Mouse (Mus musculus): ENCODE data around the gene Dusp16. TPM values are rescaled to one million over a fixed set of nuclear protein-coding genes. Genes with fewer than 3 reads are reported as not detected.

The Dusp16 gene
- polyA plus RNA-seq, 1 experiment from 2014 or later, result 3.7 TPM

DNA sequence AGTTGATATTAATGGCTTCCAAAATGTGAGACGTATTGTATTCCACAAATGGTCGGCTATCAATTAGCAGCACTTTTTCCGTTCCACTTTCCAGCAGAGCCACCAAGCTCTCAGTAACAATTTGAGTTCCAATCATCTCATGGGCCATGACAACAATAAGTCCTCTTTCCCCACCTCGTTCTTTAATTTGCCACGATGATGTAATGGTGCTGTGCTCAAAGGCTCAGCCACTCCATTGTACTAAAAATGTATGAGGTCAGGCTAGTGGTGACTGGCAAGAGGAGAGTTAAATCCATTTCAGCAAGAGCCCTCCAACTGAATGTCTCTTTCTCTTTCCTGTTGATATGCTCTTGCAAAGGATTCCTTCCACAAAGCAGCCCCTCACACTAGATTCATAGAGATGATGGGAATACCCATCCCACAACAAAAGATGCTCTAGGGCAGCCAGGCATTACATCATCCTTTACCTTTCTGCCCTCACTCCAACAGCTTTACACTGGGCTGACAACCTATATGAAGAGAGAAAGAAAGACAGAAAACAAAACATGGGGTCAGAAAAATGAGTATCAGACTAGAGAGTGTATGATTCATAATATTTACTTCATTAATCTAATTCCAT, 31.4 kb downstream of the Dusp16 start:
- H3K9ac ChIP-seq, result no peak overlapping the region
- no peak overlapping the region for H3K4me2 ChIP-seq
- H3K36me3 ChIP-seq, result peaks cover 4% of the 10 kb centered on the region; the same call in 1 of the 2 replicates
- DNase-seq (no peak), ATAC-seq (ENCODE audit: low read depth) (no peak)
- H3K4me3 ChIP-seq (replicated peaks), result no peak overlapping the region
- 84% methylated on average over 5 of the region's 5 CpGs for WGBS (ENCODE audit: insufficient replicate concordance)
- H3K27me3 ChIP-seq, result no peaks in the 10 kb centered on the region
- no peak overlapping the region for H3K27ac ChIP-seq
- no peaks in the 10 kb centered on the region for H3K9me3 ChIP-seq (replicated peaks)
- H3K4me1 ChIP-seq (replicated peaks), result peaks cover 8% of the 10 kb centered on the region

DNA sequence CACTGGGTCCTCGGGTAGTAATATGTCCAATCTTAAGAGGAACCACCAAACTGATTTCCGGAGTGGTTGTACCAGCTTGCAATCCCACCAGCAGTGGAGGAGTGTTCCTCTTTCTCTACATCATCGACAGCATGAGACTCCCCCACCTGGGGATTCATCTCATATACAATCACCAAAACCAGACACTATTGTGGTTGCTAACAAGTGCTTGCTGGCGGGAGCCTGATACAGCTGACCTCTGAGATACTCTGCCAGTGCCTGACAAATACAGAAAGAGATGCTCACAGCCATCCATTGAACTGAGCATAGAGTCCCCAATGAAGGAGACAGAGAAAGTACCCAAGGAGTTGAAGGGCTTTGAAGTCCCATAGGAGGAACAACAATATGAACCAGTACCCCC, 36.4 kb downstream of the Dusp16 start:
- H3K27me3 ChIP-seq, result no peaks in the 10 kb centered on the region
- no peak overlapping the region for H3K27ac ChIP-seq
- ATAC-seq (ENCODE audit: low read depth), result no peak
- no peak overlapping the region for H3K9ac ChIP-seq
- H3K4me2 ChIP-seq, result no peak overlapping the region
- no peak overlapping the region for H3K4me3 ChIP-seq (replicated peaks)
- no peaks in the 10 kb centered on the region for H3K9me3 ChIP-seq (replicated peaks)
- peaks cover 13% of the 10 kb centered on the region for H3K4me1 ChIP-seq (replicated peaks)
- 35% methylated on average over 4 of the region's 4 CpGs for WGBS (ENCODE audit: insufficient replicate concordance)
- DNase-seq, result no peak
- H3K36me3 ChIP-seq, result peaks cover 8% of the 10 kb centered on the region

DNA sequence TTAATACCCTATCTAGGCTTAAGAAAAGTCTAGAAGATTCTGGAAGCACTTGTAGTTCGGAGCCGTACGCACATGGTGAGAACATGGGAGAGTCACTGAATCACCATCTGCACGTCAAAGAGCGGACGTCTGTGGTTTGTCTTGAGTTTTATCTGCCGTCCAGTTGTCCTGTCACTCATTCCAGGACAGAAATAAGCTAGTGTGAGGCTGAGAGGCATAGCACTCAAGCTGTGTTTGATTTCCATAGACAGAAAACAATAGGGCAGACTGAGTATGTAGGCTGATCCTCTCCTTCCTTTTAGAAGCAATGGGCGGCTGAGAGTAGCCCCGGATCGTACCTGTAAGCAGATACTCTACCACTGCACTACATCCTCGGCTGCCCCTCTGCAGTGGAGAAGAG, 38.6 kb downstream of the Dusp16 start:
- WGBS (ENCODE audit: insufficient replicate concordance), result 57% methylated on average over 11 of the region's 11 CpGs
- H3K27ac ChIP-seq, result no peak overlapping the region; the same call in 1 of the 2 replicates
- ATAC-seq (ENCODE audit: low read depth), result peak; percentile 22

DNA sequence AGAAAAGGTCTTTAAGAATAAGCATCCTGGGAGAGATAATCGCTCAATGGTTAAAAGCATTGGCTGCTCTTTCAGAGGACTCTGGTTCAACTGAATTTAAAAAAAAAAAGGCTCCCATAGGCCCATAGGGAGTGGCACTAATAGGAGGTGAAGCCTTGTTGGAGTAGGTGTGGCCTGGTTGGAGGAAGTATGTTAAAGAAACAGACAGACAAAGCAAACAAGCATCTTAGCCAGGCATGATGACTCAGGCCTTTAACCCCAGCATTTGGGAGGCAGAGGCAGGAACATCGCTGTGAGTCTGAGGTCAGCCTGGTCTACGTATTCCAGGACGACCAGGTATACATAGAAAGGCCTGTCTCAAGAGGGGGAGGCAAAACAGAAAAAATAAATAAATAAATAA, 39.0 kb downstream of the Dusp16 start:
- DNase-seq, result peak; percentile 22
- ATAC-seq (ENCODE audit: low read depth), result peak; percentile 82
- WGBS (ENCODE audit: insufficient replicate concordance), result 71% methylated on average over 4 of the region's 4 CpGs
- Histone ChIP-seq H3K27ac (no peak overlapping the region), H3K27me3 (no peaks in the 10 kb centered on the region), H3K4me2 (no peak overlapping the region), H3K4me3 (replicated peaks) (no peak overlapping the region), H3K9ac (no peak overlapping the region), H3K36me3 (peaks cover 5% of the 10 kb centered on the region), H3K4me1 (replicated peaks) (peaks cover 13% of the 10 kb centered on the region), H3K9me3 (replicated peaks) (no peaks in the 10 kb centered on the region)

More for the DNA sequence above, 38.6 kb downstream of the Dusp16 start:
- Histone ChIP-seq H3K27me3 (no peaks in the 10 kb centered on the region), H3K4me3 (replicated peaks) (no peak overlapping the region), H3K4me1 (replicated peaks) (peaks cover 13% of the 10 kb centered on the region), H3K4me2 (no peak overlapping the region), H3K9ac (no peak overlapping the region), H3K9me3 (replicated peaks) (no peaks in the 10 kb centered on the region), H3K36me3 (peaks cover 8% of the 10 kb centered on the region)
- no peak for DNase-seq

DNA sequence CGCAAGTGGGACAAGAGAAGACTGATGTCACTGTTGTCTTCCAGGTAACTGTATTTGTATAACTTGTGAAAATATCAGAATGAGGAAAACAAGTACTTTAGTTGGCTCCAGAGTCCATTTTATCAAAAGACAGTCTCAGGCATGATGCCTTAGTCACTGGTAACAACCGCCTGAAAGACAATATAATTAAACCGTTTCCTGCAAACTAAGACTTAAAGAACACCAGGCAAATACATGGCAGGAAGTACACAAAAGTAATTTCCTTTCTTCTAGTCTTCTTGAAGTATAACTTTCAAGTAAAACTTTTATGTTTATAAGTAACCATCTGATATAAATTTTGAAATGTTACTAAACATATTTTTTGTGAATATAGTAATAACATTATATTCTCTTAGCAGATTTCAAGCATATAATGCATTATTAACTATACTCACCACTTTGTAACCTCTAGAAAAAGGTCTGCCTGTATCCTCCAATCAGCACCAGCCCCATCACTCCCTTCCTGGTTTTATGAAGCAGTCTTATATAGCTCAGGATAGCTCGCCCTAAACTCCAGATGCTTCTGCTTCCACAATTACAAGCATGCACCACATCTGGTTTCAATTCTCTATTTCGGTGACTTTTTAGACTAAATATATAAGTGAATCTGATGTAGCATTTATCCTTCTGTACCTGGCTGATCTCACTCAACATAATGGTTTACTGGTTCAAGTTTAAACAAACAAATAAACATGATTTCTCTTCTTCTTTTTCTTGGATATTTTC, 40.4 kb downstream of the Dusp16 start:
- Histone ChIP-seq H3K4me2 (no peak overlapping the region), H3K9me3 (replicated peaks) (no peaks in the 10 kb centered on the region), H3K4me3 (replicated peaks) (no peak overlapping the region), H3K27me3 (no peaks in the 10 kb centered on the region), H3K36me3 (peaks cover 4% of the 10 kb centered on the region; the same call in 1 of the 2 replicates), H3K4me1 (replicated peaks) (peaks cover 13% of the 10 kb centered on the region), H3K9ac (no peak overlapping the region), H3K27ac (no peak overlapping the region)
- WGBS (ENCODE audit: insufficient replicate concordance), result 73% methylated on average over 5 of the region's 5 CpGs
- DNase-seq (no peak), ATAC-seq (ENCODE audit: low read depth) (no peak)

DNA sequence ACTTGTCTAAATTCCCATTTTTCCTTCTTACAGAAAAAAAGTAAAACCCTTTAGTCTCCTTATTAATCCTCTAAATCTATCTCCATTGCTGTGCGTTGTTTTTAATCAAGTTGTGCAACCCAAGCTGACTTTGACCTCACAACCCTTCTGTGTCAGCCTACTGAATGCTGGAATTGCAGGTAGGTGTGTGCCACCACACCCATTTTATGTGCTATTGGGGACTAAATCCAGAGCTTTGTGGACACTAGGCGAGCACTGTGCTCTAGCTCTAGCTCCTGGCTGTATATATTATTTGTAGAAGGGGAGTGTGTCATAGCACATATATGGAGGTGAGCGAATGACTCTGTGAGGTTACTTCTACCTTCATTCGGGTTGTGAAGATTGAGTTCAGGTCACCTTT, 41.3 kb downstream of the Dusp16 start:
- H3K4me2 ChIP-seq, result no peak overlapping the region
- no peak for DNase-seq
- peaks cover 4% of the 10 kb centered on the region; the same call in 1 of the 2 replicates for H3K36me3 ChIP-seq
- 83% methylated on average over 4 of the region's 4 CpGs for WGBS (ENCODE audit: insufficient replicate concordance)
- no peak for ATAC-seq (ENCODE audit: low read depth)
- no peaks in the 10 kb centered on the region for H3K27me3 ChIP-seq
- H3K4me1 ChIP-seq (replicated peaks), result peaks cover 12% of the 10 kb centered on the region
- no peaks in the 10 kb centered on the region for H3K9me3 ChIP-seq (replicated peaks)
- H3K4me3 ChIP-seq (replicated peaks), result no peak overlapping the region
- H3K9ac ChIP-seq, result no peak overlapping the region
- H3K27ac ChIP-seq, result no peak overlapping the region

DNA sequence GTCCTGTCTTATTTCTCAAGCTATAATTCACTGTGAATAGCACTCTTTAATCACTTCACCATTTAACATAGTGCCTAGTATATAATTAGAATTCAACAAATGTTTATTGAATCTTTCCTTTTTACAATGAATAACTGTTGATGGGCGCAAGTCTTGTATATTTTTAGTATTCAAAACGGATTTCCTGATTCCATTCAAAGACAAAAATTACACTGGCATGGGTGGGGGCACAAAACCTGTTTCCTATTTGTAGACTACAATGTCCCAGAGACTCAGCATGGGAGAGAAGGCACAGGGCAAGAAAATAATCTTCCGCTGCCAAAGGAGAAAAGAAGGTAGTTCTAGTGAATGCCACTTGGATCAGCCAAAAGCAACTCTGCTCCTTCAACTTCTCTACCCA, 44.3 kb downstream of the Dusp16 start:
- ATAC-seq (ENCODE audit: low read depth) (no peak), DNase-seq (no peak)
- Histone ChIP-seq H3K4me1 (replicated peaks) (peaks cover 3% of the 10 kb centered on the region; the same call in 1 of the 2 replicates), H3K4me3 (replicated peaks) (no peak overlapping the region), H3K27ac (no peak overlapping the region), H3K36me3 (no peaks in the 10 kb centered on the region), H3K9me3 (replicated peaks) (no peaks in the 10 kb centered on the region), H3K4me2 (no peak overlapping the region), H3K9ac (no peak overlapping the region), H3K27me3 (no peaks in the 10 kb centered on the region)
- WGBS (ENCODE audit: insufficient replicate concordance), result 78% methylated on average over 3 of the region's 3 CpGs

DNA sequence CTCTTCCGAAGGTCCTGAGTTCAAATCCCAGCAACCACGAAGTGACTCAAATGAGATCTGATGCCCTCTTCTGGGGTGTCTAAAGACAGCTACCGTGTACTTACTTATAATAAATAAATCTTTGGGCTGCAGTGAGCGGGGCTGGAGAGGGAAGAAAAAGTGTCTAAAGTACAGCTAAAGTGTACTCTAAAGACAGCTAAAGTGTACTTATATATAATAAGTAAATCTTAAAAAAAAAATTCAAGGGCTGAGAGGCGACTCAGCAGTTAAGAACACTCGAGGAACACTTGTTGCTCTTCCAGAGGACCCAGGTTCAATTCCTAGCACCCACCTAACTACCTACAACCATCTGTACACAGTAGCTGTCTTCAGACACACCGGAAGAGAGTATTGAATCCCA, 46.5 kb downstream of the Dusp16 start:
- DNase-seq (no peak), ATAC-seq (ENCODE audit: low read depth) (no peak)
- Histone ChIP-seq H3K4me3 (replicated peaks) (no peak overlapping the region), H3K4me1 (replicated peaks) (peaks cover 3% of the 10 kb centered on the region; the same call in 1 of the 2 replicates), H3K36me3 (no peaks in the 10 kb centered on the region), H3K4me2 (no peak overlapping the region), H3K9me3 (replicated peaks) (no peaks in the 10 kb centered on the region), H3K27me3 (no peaks in the 10 kb centered on the region), H3K9ac (no peak overlapping the region), H3K27ac (no peak overlapping the region)
- WGBS (ENCODE audit: insufficient replicate concordance), result 78% methylated on average over 7 of the region's 7 CpGs

DNA sequence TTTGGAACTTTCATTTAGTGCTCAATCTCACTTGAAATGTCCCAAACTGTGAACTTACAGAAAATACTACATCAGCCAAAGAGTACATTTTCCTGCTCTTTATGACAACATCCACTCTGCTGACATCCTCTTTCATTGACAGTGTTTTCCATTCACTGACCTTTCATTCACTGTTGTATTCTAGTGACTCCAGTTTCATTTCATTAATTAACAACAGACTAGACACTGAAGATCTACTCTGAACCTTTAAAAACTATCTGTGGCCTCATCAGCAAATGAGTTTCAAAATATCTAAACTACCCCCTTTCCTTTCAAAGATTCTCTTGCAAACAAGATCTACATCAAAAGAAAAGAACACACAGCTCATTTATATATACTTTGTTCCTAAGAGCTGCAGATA, 48.9 kb downstream of the Dusp16 start:
- Histone ChIP-seq H3K9ac (no peak overlapping the region), H3K36me3 (peaks cover 9% of the 10 kb centered on the region), H3K4me1 (replicated peaks) (peaks cover 3% of the 10 kb centered on the region; the same call in 1 of the 2 replicates), H3K27me3 (no peaks in the 10 kb centered on the region), H3K27ac (no peak overlapping the region), H3K9me3 (replicated peaks) (no peaks in the 10 kb centered on the region), H3K4me2 (no peak overlapping the region), H3K4me3 (replicated peaks) (no peak overlapping the region)
- ATAC-seq (ENCODE audit: low read depth), result no peak
- DNase-seq, result no peak

DNA sequence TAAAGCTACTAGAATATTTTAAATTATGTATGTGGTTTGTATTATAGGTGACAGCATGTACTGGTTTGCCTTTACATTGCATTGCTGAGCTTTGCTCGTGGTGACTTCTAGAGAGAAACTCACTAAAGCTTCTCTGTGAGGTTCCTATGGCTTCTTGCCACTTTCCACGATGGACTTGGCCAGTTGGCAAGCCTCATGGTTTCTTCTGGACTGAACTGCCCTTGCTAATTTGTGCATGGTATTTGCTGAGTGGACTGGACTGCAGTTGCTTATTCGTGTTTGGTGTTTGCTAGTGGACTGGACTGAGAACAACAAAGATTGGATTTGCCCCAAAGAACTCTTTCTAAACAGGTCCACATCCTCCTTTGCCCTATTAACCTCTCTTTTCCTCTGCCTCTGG, 55.6 kb downstream of the Dusp16 start:
- H3K4me3 ChIP-seq (replicated peaks), result no peak overlapping the region
- DNase-seq (no peak), ATAC-seq (ENCODE audit: low read depth) (no peak)
- 79% methylated on average over 3 of the region's 3 CpGs for WGBS (ENCODE audit: insufficient replicate concordance)
- no peak overlapping the region for H3K9ac ChIP-seq
- peaks cover 13% of the 10 kb centered on the region; the same call in 1 of the 2 replicates for H3K4me1 ChIP-seq (replicated peaks)
- H3K27me3 ChIP-seq, result no peaks in the 10 kb centered on the region
- H3K9me3 ChIP-seq (replicated peaks), result no peaks in the 10 kb centered on the region
- H3K4me2 ChIP-seq, result no peak overlapping the region
- peaks cover 21% of the 10 kb centered on the region for H3K36me3 ChIP-seq
- H3K27ac ChIP-seq, result no peak overlapping the region

DNA sequence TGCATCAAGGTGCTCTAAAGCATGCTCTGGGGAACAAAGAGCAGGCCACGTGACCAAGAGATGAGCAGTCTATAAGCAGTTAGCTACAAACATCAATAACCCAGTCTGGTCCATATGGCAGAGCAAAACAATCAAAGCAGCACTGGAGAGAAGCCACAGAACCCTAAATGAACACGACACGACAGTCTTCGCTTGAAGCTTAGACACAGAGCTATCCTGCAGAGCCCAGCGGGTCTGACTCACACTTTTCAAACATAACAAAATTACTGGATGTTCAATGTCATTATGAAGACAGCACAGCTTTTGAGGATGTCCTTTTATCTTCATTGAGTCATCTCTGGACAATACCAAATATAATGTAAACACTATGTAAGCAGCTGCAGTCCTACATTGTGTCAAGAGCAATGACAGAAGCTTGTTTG, 58.6 kb downstream of the Dusp16 start:
- H3K4me1 ChIP-seq (replicated peaks), result peaks cover 29% of the 10 kb centered on the region
- H3K36me3 ChIP-seq, result peaks cover 13% of the 10 kb centered on the region; the same call in 1 of the 2 replicates
- H3K27ac ChIP-seq, result no peak overlapping the region
- no peak for DNase-seq
- 85% methylated on average over 5 of the region's 5 CpGs for whole genome bisulfite sequencing (ENCODE audit: insufficient replicate concordance)
- no peak for ATAC-seq (ENCODE audit: low read depth)
- no peak overlapping the region for H3K9ac ChIP-seq
- H3K9me3 ChIP-seq (replicated peaks), result no peaks in the 10 kb centered on the region
- H3K4me2 ChIP-seq, result no peak overlapping the region
- H3K27me3 ChIP-seq, result no peaks in the 10 kb centered on the region
- H3K4me3 ChIP-seq (replicated peaks), result no peak overlapping the region

DNA sequence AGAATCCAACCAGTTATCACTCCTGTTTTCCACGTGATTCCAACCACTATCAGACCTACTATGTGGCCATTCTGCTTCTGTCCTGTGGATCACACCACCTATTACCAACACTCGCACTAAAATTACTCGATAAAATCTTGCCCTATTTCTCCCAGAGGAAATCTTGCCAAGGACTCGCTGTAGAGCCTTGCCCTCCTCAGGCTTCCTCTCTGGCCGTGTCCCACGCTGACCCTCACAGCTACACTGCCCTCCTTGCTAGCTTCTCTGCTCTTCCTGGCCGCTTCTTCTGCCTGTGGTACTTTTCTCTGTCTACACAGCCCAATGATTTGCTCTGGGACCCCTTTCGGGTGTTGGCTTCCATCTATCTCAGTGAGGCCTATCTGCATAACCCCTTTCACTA, 59.6 kb downstream of the Dusp16 start:
- Histone ChIP-seq H3K36me3 (peaks cover 17% of the 10 kb centered on the region), H3K4me3 (replicated peaks) (no peak overlapping the region), H3K9me3 (replicated peaks) (no peaks in the 10 kb centered on the region), H3K4me1 (replicated peaks) (peaks cover 29% of the 10 kb centered on the region), H3K4me2 (no peak overlapping the region), H3K9ac (no peak overlapping the region), H3K27me3 (no peaks in the 10 kb centered on the region), H3K27ac (no peak overlapping the region)
- DNase-seq (no peak), ATAC-seq (ENCODE audit: low read depth) (no peak)
- WGBS (ENCODE audit: insufficient replicate concordance), result 72% methylated on average over 8 of the region's 8 CpGs
